Mouse (Mus musculus) CH12.LX (cell line): ENCODE measurements around the gene Fam3c. TPM values are rescaled to one million over a fixed set of nuclear protein-coding genes. Genes with fewer than 3 reads are reported as not detected.

Source experiments
- polyA plus RNA-seq: library from polyadenylated mRNA; unstranded; fragments of >175 nt; gene quantifications from 2 replicates; pipeline ENCODE4 v1.2.1, GENCODE M21; 2012; ENCODE audit warnings: low read depth; ENCODE audit not compliant: insufficient read length
- total RNA-seq, 2 experiments: library from RNA; depleted of rRNA; stranded (reverse); fragments of 300-350 nt in 1 of 2; fragments of >200 nt in 1 of 2; gene quantifications; 2 replicates each; pipeline ENCODE4 v1.2.3; 2012 to 2014

Gene Fam3c
- total and polyA plus RNA-seq, 3 experiments, result 61.9 to 155 (median 95.9) TPM

Other genes with a start within 250 kb of the Fam3c start
- 47.4 and 71.1 TPM in 2 replicates for gene Wnt16, start 68.0 kb downstream of the Fam3c start, total RNA-seq (2012; rRNA removed)
- 10.9 and 11.2 TPM in 2 replicates for gene Wnt16, start 68.0 kb downstream of the Fam3c start, total RNA-seq (2014; rRNA removed)
- gene Wnt16, start 68.0 kb downstream of the Fam3c start, polyA plus RNA-seq, result 14.4 and 15.9 TPM in 2 replicates